Mouse (Mus musculus) lung, postnatal 10 days (tissue): Measurements from ENCODE around the gene Rasd1.

Source experiments
- DNase-seq: peaks from one replicate; pipeline ENCODE4 v3.0.0; 2021

The Rasd1 gene

DNA sequence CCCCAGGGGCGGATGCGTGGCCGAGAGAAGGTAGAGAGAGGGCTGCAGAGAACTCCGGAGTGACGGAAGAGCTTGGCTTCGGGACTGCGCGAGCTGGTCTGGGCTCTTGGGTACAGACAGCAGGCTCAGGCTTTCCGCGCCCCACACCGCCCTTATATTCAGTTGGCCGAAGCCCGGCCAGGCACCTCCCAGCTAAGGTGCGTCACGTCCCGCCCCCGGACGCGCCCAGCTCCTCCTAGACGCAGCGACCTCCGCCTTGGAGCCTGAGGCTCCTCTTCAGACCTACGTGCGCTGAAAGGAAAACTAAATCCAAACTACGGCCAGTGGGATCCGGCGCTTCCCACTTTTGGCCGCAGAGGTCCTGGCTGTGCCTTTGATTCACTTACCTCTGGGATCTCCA, at the start of gene Rasd1:
TSS of gene Rasd1 (minus strand) at position 127 of the 400 bp plus-strand sequence.
- DNase-seq, result peak; percentile 91

GRCm38 (mm10) chr11:60011516-60011915, 46.8 kb upstream of the Rasd1 start:
- no peak for DNase-seq

GRCm38 (mm10) chr11:60009451-60009850, 44.7 kb upstream of the Rasd1 start:
- DNase-seq, result no peak

GRCm38 (mm10) chr11:60005866-60006265, 41.1 kb upstream of the Rasd1 start:
- DNase-seq, result no peak

DNA sequence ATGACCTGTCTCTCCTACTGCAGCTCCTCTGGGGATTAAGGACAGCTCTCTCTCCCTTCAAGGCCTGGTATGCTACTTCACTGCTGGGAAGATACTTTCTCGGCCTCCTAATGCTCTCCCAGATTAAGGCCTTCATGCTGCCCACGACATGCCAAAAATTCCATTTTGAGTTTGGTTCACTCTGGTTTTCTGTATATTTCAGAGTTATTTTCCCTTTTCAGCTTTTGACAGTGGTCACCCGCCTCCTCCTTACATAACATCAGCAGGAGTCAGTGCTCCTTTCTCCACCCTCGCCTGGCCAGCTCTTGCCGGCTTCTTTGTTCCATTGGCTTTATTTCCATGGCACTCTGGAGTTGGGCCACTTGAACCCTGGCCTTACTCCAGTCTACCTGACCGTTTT, 40.0 kb upstream of the Rasd1 start:
- no peak for DNase-seq

DNA sequence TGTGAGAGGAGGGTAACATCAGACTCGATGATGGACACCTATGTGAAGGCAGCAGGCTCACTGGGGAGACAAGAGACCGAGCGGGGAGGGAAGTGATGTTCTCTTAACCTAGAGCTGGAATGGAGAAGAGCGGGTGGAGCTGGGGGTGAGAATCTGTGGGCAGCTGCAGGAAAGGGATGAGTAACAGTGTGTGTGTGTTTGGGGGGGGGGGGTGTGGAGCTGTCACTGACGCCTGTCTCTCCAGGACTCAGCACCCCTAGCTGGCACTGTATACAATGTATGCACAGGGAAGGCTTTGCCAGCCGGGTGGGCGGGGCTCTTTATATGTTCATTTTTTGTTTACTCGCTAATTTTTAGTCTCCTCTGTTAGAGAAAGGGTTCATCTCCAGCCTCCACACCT, 39.1 kb upstream of the Rasd1 start:
- DNase-seq, result no peak

DNA sequence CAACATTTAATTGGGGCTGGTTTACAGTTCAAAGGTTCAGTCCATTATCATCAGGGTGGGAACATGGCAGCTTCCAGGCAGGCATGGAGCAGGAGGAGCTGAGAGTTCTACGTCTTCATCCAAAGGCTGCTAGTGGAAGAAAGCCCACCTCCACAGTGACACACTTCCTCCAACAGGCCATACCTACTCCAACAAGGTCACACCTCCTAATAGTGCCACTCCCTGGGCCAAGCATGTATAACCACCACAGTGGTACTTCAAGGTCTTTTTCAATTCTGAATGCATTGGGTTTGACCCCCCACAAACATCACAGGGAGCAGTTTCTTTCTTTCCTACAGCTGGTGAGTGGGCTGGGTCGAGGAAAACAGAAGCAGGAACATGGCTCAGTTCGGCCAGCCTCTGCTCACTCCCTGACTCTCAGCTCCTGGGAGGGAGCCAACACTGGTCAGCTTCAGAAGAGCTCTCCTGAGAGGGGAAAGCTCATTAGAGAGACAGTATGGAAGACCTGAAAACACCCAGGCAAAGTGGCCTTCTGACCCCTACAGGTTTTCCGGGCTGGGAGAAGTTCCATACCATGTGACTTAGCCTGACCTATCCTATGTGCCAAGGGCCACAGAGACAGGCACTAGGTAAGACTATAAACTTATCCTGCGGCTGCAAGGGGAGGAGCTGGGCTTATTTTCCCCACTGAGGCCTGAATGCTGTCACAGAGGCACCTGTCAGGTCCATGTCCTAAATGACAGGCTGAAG, 36.7 kb upstream of the Rasd1 start:
- DNase-seq, result no peak

DNA sequence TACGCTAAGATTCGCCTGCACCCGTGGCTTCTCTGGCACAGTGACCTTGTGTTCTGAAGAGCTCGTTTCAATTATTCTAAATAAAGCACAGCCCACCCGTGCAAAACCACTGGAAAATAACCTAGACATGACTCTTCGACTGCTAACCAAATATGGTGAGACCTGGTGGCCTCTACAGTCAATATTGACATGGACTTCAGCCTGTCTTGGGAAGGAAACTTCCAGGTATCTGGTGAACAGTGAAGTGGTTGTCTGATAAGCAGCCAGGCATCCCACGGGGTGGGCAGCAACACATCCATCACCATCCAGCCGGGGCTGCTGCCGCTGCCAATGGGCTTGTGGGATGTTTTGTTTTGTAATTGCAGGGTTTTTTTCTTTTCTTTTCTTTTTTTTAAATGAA, 29.6 kb upstream of the Rasd1 start:
- no peak for DNase-seq

DNA sequence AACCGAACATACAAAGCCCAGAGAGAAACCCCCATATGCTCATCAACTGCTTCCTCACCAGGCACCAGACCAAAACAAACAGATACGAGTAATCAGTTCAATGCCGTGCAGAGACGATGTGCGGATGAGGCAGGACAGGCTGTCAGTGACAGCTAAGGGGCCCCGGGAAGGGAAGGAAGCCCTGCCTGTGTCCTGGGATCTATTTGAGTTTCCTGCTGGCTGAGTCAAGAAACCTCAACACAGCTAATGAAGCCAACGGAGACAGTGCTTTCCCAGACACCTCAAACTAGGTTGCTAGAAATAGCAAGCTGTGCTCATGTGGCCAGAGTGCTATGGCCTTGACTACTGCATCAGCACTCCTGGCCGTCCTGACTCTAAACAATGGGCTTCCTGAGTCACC, 26.6 kb upstream of the Rasd1 start:
- DNase-seq, result peak; percentile 75

DNA sequence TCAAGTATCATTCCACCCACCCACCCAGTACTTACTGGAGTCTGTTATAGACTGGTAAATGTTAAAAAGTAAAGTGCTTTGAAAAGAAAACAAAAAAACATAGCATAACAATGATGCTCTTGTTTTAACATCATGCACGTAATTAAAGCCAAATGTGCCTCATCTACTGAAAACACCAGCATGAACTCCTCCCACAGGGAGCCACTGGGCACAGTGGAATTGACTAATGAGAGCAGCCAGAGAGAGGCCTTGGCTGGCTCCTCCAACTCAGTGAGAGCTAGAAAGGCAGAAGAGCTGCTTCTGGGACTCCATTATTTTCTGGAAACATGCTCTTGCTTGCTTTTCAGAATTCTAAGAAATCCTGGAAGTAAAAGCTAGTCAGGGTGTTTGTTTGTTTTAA, 24.7 kb upstream of the Rasd1 start:
- no peak for DNase-seq

GRCm38 (mm10) chr11:59977831-59978230, 13.1 kb upstream of the Rasd1 start:
- DNase-seq, result no peak

GRCm38 (mm10) chr11:59975241-59975640, 10.5 kb upstream of the Rasd1 start:
- no peak for DNase-seq

DNA sequence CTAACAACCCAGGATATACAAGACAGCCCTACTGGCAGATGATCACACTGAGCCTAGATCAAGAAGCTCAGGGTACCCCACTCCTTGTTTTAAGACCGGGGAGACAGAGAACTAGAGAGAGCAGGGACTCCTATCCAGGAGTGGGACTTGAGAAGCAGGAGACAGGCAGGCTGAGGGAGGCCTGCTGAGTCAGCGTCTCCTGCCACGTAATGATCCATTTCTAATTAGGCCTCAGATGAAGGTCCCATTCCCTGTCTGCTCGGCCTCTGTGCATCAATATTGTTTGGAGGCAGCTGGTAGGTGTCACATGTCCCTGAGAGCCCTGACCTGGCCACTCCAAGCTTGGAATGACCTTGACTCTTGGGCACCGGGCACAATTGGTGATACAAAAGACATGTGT, 8.6 kb upstream of the Rasd1 start:
- no peak for DNase-seq

- DNase-seq, result no peak
These were observed 6.9 kb upstream of the Rasd1 start for GRCm38 (mm10) chr11:59971691-59972090.

DNA sequence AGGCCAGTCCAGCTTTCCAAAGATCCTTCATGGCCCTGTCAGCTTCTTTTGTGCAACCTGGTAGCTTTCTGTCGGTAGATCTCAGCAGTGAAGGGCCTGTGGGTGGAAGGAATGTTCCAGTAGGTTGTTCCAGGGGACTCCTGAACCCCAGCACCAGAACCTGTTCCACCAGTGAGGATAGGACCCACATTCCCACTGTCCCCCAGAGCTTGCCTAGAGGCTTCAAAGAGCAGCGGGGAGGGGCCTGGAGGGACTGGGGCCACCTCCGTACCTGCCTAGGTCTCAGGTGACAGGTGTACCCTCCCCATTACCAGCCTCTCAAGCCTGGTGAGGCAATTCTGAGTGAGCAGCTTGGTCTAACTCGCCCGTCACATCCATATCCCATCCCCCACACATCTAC, 6.0 kb upstream of the Rasd1 start:
- DNase-seq, result no peak

- no peak for DNase-seq
These were observed 3.0 kb upstream of the Rasd1 start for GRCm38 (mm10) chr11:59967765-59968164.

GRCm38 (mm10) chr11:59966102-59966483, 1.3 kb upstream of the Rasd1 start:
- DNase-seq, result no peak

DNA sequence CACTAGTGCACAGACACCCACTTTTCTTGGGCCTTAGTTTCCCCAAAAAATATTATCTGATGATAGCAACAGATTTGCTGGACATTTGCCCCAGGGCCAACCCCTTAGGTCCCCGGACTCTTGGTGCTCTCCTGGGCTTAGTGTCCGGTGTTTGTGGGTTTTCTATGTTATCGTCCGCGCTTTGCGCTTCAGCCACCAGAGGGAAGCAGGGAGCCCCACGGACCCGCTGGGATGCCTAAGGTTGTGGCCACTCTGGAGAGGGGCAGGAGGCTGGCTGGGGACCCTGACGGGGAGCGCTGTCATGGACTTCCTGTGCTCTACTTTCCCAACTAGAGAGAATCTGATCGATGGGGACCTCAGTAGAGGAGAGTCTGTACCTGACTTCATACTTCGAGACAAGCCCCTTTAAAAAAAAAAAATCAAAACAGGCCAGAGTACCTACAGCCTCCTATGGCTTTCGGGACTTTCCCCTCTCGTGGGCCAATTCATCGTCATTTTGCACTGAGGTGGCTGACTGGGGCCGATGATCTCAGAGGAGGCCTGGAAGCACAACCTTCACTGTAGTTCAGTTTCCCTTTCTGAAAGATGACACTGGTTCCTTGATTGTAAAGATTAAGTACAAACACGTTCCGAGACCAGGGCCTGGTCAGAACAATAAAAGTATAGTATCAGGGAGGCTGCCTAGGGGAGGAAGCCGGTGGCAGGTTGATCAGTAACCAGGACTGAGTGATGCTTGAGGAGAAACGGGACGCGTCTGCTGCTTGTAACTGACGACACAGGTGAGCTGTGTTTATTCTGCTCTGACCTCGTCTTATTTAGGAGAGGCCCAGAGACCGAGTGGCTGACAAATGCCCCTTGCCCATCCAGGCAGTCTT, 720 bp upstream of the Rasd1 start:
- DNase-seq, result peak; percentile 90

- peak; percentile 23 for DNase-seq
These were observed 483 bp downstream of the Rasd1 start for GRCm38 (mm10) chr11:59964163-59964758.

DNA sequence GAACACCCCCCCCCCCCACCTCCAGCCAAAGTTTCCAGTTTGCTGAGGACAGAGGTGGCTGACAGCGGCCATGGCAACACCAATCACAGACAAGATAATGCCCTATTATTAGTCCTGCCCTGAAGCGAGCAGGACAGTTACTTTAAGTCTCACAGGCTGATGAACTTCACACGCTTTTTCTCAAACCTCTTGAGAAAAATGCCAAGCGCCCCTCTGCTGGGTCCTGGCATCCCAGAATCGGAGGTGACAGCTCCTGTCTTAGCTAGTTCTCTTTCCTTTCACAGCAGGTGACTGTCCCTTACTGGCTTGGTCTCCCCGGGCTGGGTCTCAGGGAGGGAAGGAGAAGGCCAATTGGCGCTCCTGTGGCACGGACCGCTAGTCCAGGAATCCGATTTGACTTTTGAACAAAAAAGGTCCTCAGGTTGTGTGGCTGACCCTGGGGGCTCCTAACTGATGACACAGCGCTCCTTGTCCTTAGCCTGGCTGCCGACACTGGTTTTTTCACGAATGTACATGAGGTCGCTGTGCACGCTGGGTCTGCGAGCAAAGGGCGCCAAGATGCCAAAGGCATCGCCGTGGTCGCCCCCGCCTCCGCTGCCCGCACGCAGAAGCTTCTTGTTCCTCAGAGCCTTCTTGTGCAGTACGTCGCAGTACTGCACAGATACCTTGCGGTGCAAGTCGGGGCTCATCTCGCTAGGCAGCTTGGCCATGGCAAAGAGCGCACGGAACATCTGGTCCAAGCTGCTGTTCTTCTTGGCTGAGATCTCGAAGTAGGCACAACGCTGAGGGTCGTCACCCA, 1.2 kb downstream of the Rasd1 start:
- no peak for DNase-seq

DNA sequence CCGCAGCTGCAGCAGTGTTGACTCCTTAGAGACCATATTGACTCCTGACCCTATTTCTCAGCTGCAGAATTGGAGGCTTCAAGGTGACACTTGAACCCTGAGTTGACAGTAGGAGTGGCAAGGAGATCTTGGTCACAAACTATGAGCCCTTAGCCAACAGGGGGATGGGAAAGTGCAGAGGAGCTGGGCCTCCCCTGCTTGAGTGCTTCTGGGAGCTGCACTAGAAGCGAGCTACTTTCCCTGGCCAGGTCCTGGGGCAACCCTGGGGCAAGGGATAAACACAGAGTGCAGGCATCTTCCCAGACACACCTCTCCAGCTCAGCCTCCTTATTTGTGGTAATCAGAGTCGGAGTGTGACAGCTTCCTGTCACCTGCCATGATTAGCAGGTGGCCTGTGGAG, 2.2 kb downstream of the Rasd1 start:
- DNase-seq, result no peak

GRCm38 (mm10) chr11:59961338-59961875, 3.3 kb downstream of the Rasd1 start:
- no peak for DNase-seq
